Mouse (Mus musculus) hindbrain, embryonic 10.5 days (tissue): ENCODE measurements around the gene Cldn14. TPM values are rescaled to one million over a fixed set of nuclear protein-coding genes. Genes with fewer than 3 reads are reported as not detected.

ENCODE experiments used
- DNase-seq: peaks from one replicate; pipeline ENCODE4 v3.0.0-alpha.2; 2017; ENCODE audit warnings: low spot score
- H3K27ac ChIP-seq: fragments of 300-500 bp; sonication (generic); 2 replicates; pipeline ENCODE4 v1.5.1; 2016; ENCODE audit warnings: mild to moderate bottlenecking, moderate library complexity
- H3K27me3 ChIP-seq: fragments of 300-500 bp; sonication (generic); 2 replicates; pipeline ENCODE4 v1.6.1; 2016; ENCODE audit warnings: mild to moderate bottlenecking; ENCODE audit not compliant: poor library complexity, insufficient read depth, severe bottlenecking
- H3K36me3 ChIP-seq: fragments of 300-500 bp; sonication (generic); 2 replicates; pipeline ENCODE4 v1.6.1; 2016; ENCODE audit warnings: mild to moderate bottlenecking, moderate library complexity
- H3K4me1 ChIP-seq: fragments of 300-500 bp; sonication (generic); replicated peaks from 2 replicates; pipeline ENCODE4 v1.6.1; 2016; ENCODE audit warnings: mild to moderate bottlenecking
- H3K4me3 ChIP-seq: fragments of 300-500 bp; sonication (generic); 2 replicates; pipeline ENCODE4 v1.5.1; 2016; ENCODE audit warnings: mild to moderate bottlenecking, moderate library complexity
- H3K9me3 ChIP-seq: fragments of 300-500 bp; sonication (generic); 2 replicates; pipeline ENCODE4 v1.6.1; 2016; ENCODE audit warnings: mild to moderate bottlenecking, moderate library complexity
- WGBS: fragments of 180-500 bp; shearing (Covaris S2); methylation state at CpG from one replicate; pipeline ENCODE4 v1.1.7; 2016; 5-methylcytosine and 5-hydroxymethylcytosine counted together
- polyA plus RNA-seq: library from polyadenylated mRNA; unstranded; fragments of >200 nt; fragmentation: Nextera tagmentation; extraction: Ambion mirVana; gene quantifications from 2 replicates; pipeline ENCODE4 v1.2.1, GENCODE M21; 2016

The Cldn14 gene
- polyA plus RNA-seq, 1 experiment from 2014 or later: not detected

- DNase-seq: no peak
- Histone ChIP-seq H3K27ac (peak overlapping the region; percentile 90), H3K4me1 (peaks cover 30% of the 10 kb centered on the region), H3K9me3 (0 out of 2 replicates have a peak, but pooled peaks cover 4% of the 10 kb centered on the region), H3K36me3 (peaks cover 42% of the 10 kb centered on the region), H3K27me3 (no peaks in the 10 kb centered on the region), H3K4me3 (peak overlapping the region; percentile 90)
- 52% methylated on average over 5 of the region's 5 CpGs for WGBS
Measured at GRCm38 (mm10) chr16:93884722-93885113, 123.9 kb downstream of the Cldn14 start.

GRCm38 (mm10) chr16:93884086-93884721 is 124.4 kb downstream of the Cldn14 start:
- peaks cover 37% of the 10 kb centered on the region for H3K36me3 ChIP-seq
- peaks cover 30% of the 10 kb centered on the region for H3K4me1 ChIP-seq
- 0 out of 2 replicates have a peak, but pooled peaks cover 4% of the 10 kb centered on the region for H3K9me3 ChIP-seq
- DNase-seq: peak; percentile 46
- no peaks in the 10 kb centered on the region for H3K27me3 ChIP-seq
- H3K4me3 ChIP-seq: peak overlapping the region; percentile 90
- WGBS: under 1% methylated on average over 43 of the region's 43 CpGs
- H3K27ac ChIP-seq: peak overlapping the region; percentile 90

GRCm38 (mm10) chr16:93883423-93884085 is 125.1 kb downstream of the Cldn14 start, which contains the start of gene Chaf1b:
Gene Chaf1b (plus strand): TSS chr16:93883901.
- H3K27me3 ChIP-seq: no peaks in the 10 kb centered on the region
- peak; percentile 99 for DNase-seq
- H3K27ac ChIP-seq: peak within 1 kb of the TSS; percentile 90
- peak within 1 kb of the TSS; percentile 90 for H3K4me3 ChIP-seq
- WGBS: under 1% methylated on average over 54 of the region's 54 CpGs
- peaks cover 31% of the 10 kb centered on the region for H3K36me3 ChIP-seq
- peaks cover 30% of the 10 kb centered on the region for H3K4me1 ChIP-seq
- 0 out of 2 replicates have a peak, but pooled peaks cover 4% of the 10 kb centered on the region for H3K9me3 ChIP-seq

GRCm38 (mm10) chr16:93877612-93878380 is 130.8 kb downstream of the Cldn14 start:
- Histone ChIP-seq H3K36me3 (peaks cover 50% of the 10 kb centered on the region), H3K4me3 (no peak overlapping the region), H3K27me3 (no peaks in the 10 kb centered on the region), H3K4me1 (no peaks in the 10 kb centered on the region), H3K9me3 (0 out of 2 replicates have a peak, but pooled peaks cover 4% of the 10 kb centered on the region), H3K27ac (no peak overlapping the region)
- no peak for DNase-seq
- WGBS: 95% methylated on average over 6 of the region's 6 CpGs

GRCm38 (mm10) chr16:93874841-93875240 is 133.8 kb downstream of the Cldn14 start:
- 0 out of 2 replicates have a peak, but pooled peaks cover under 1% of the 10 kb centered on the region for H3K9me3 ChIP-seq
- no peaks in the 10 kb centered on the region for H3K27me3 ChIP-seq
- H3K4me1 ChIP-seq: no peaks in the 10 kb centered on the region
- DNase-seq: no peak
- no peak overlapping the region for H3K4me3 ChIP-seq
- no peak overlapping the region for H3K27ac ChIP-seq
- 93% methylated on average over 13 of the region's 13 CpGs for WGBS
- H3K36me3 ChIP-seq: peaks cover 79% of the 10 kb centered on the region

Other genes with a start within 250 kb of the Cldn14 start
- gene Morc3, start 176.7 kb downstream of the Cldn14 start, polyA plus RNA-seq: 24.7 and 29.2 TPM in 2 replicates
- gene Chaf1b, start 124.9 kb downstream of the Cldn14 start, polyA plus RNA-seq: 109 and 132 TPM in 2 replicates
- gene Sim2, start 76.1 kb upstream of the Cldn14 start, polyA plus RNA-seq: 0.25 and 0.27 TPM in 2 replicates